Mouse (Mus musculus) lung, embryonic 14.5 days (tissue): ENCODE measurements around the gene Gm48551. TPM values are rescaled to one million over a fixed set of nuclear protein-coding genes. Genes with fewer than 3 reads are reported as not detected.

Source experiments
- ATAC-seq: fragments of 200-750 bp; cut with Nextera tagmentation; 2 replicates; pipeline ENCODE4 v1.8.0; 2017; ENCODE audit warnings: mild to moderate bottlenecking, moderate TSS enrichment, moderate library complexity; ENCODE audit not compliant: insufficient read depth
- DNase-seq: peaks from one replicate; pipeline ENCODE4 v3.0.0-alpha.2; 2015
- H3K27ac ChIP-seq: fragments of 300-500 bp; sonication (generic); 2 replicates; pipeline ENCODE4 v1.5.1; 2014; ENCODE audit warnings: low read depth, mild to moderate bottlenecking, moderate library complexity
- H3K27me3 ChIP-seq: fragments of 300-500 bp; sonication (generic); 2 replicates; pipeline ENCODE4 v1.6.1; 2014; ENCODE audit warnings: low read length, control low read depth; ENCODE audit not compliant: insufficient read depth
- H3K36me3 ChIP-seq: fragments of 300-500 bp; sonication (generic); 2 replicates; pipeline ENCODE4 v1.6.1; 2014; ENCODE audit warnings: control low read depth; ENCODE audit not compliant: insufficient read depth
- H3K4me1 ChIP-seq: fragments of 300-500 bp; sonication (generic); 2 replicates; pipeline ENCODE4 v1.6.1; 2014; ENCODE audit warnings: antibody characterized with exemption, control low read depth; ENCODE audit not compliant: insufficient read depth
- H3K4me2 ChIP-seq: fragments of 300-500 bp; sonication (generic); 2 replicates; pipeline ENCODE4 v1.6.1; 2014; ENCODE audit warnings: mild to moderate bottlenecking
- H3K4me3 ChIP-seq: fragments of 300-500 bp; sonication (generic); 2 replicates; pipeline ENCODE4 v1.5.1; 2014; ENCODE audit warnings: low read depth, low read length
- H3K9ac ChIP-seq: fragments of 300-500 bp; sonication (generic); 2 replicates; pipeline ENCODE4 v1.6.1; 2014
- H3K9me3 ChIP-seq: fragments of 300-500 bp; sonication (generic); 2 replicates; pipeline ENCODE4 v1.6.1; 2016; ENCODE audit warnings: low read depth, low read length, control low read depth
- CTCF ChIP-seq: IDR thresholded peaks from 2 replicates; pipeline ENCODE4 v1.5.1; 2016; ENCODE audit warnings: antibody characterized with exemption, low read depth
- WGBS: fragments of 180-500 bp; shearing (Covaris S2); extraction: QIAGEN DNeasy Blood & Tissue Kit; methylation state at CpG from one replicate; pipeline ENCODE4 v1.1.7; 2014; 5-methylcytosine and 5-hydroxymethylcytosine counted together
- polyA plus RNA-seq: library from polyadenylated mRNA; unstranded; fragments of >200 nt; fragmentation: Nextera tagmentation; extraction: Ambion mirVana; gene quantifications from 2 replicates; pipeline ENCODE4 v1.2.1, GENCODE M21; 2014

Gene Gm48551
- polyA plus RNA-seq, 1 experiment from 2014 or later: 3.8 TPM

DNA sequence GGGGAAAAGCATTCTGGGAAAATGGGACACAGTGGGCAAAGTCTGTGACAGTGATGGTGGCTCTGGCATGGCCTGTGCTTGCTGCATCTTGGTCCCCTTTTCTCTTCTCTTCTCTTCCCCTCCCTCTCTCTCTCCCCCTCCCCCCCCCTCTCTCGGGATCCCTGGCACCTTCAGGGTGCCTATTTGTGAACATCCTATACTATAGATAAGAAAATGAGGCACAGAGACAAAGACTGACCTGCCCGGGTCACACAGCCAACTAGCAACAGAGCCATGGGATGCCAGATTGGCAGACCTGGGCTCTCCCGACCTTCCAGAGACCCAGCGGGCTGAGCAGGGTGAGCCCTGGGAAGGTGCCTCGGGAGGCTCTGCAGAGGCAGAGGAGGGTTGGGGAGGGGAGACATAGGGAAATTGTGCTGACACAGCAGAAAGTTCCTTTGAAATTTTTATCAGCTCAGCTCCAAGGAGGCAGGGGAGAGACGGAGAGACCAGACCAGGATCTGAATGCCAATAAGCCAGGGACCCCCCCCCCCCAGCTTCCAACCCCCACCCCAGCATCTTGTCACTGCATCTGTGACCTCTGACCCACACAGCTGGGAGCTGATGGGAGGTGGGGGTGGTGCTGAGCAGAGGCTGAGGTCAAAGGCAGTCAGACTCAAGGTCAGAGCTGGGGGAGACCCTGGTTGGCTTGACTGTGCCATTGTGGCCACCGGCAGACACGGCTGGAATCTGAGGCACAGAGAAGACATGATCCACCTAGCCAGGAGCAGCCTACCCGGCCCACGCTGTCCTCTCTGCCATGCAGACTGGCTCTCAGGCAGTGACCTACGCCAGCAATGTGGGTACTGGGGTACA lies 34.2 kb downstream of the Gm48551 start:
- H3K4me1 ChIP-seq: peaks cover 34% of the 10 kb centered on the region
- H3K9ac ChIP-seq: no peak overlapping the region
- no peak overlapping the region for H3K4me2 ChIP-seq
- H3K4me3 ChIP-seq: no peak overlapping the region
- TF ChIP-seq CTCF: no peak
- H3K36me3 ChIP-seq: peaks cover 24% of the 10 kb centered on the region
- no peak overlapping the region for H3K27ac ChIP-seq
- WGBS: 57% methylated on average over 11 of the region's 11 CpGs
- H3K9me3 ChIP-seq: no peaks in the 10 kb centered on the region
- no peak for ATAC-seq
- H3K27me3 ChIP-seq: no peaks in the 10 kb centered on the region
- DNase-seq: no peak

DNA sequence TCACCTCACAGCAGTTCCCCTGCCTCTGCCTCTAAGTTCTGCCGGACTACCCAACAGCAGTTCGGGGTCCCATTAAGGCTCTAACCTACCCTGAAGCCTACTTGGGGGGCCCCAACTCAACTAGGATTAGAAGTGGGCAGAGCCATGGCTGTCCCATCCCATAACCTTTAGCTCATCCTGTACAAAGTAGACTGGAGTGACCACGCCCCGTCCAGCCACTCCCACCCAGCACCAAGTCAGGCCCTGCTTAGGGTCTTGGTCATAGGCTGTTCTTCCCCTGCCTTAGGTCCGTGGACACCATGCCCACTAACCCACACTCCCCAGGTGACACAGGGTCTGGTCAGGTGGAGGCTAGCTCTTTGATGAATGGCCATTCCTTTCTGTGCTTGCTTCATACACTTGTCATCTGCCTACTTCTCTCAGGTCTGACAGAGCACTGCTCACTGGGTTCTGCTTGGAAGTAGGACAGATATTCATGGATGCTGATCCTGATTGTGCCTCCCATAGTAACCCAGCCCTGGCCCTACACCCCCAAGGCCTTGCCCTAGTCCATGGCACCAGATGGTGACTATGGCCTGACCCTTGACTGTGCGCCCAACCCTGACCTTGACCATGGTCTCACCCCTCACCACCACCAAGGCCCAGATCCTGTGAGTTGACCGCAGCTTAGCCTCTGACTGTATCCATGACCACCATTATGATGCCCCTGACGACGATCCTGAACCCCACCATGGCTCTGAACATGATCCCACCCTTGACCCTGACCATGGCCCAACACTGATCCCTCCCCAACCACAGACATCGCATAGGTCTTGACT lies 35.1 kb downstream of the Gm48551 start:
- DNase-seq: no peak
- no peak overlapping the region for H3K27ac ChIP-seq

DNA sequence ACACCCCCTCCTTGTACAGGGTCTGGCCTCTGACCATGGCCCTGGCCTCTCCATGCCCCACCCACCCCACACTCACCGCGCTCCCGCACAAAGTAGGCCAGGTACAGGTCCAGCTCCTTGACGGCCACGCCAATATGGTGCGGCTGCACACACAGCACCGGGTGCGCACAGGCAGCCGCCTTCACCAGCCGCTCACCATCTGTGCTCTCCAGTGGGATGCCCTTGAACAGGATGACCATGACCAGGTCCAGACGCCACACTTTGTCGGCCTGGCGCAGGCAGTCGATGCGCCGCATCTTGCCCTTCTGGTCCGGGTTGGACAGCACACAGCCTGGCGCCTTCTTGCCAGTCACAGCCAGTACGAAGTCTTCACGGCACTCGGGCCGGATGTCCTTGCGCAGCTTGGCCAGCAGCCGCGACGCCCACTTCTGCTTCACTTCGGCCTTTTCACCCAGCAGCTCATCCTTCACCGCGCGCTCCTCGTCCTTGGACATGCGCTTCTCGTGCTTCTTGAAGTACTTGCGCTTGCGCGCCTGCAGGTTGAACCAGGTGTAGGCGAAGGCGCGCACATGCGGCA lies 36.0 kb downstream of the Gm48551 start:
- Histone ChIP-seq H3K27me3 (no peaks in the 10 kb centered on the region), H3K27ac (no peak overlapping the region), H3K36me3 (peaks cover 24% of the 10 kb centered on the region), H3K4me2 (no peak overlapping the region), H3K4me3 (no peak overlapping the region), H3K9me3 (no peaks in the 10 kb centered on the region), H3K4me1 (peaks cover 21% of the 10 kb centered on the region), H3K9ac (no peak overlapping the region)
- no peak for ATAC-seq
- no peak for DNase-seq
- 73% methylated on average over 40 of the region's 40 CpGs for WGBS
- TF ChIP-seq CTCF: no peak

More for the DNA sequence above, 35.1 kb downstream of the Gm48551 start:
- Histone ChIP-seq H3K27me3 (no peaks in the 10 kb centered on the region), H3K9ac (no peak overlapping the region), H3K9me3 (no peaks in the 10 kb centered on the region), H3K4me2 (no peak overlapping the region), H3K4me3 (no peak overlapping the region), H3K4me1 (peaks cover 27% of the 10 kb centered on the region), H3K36me3 (peaks cover 24% of the 10 kb centered on the region)
- TF ChIP-seq CTCF: no peak
- ATAC-seq: no peak
- WGBS: 87% methylated on average over 10 of the region's 10 CpGs

GRCm38 (mm10) chr10:81421041-81421796 lies 37.0 kb downstream of the Gm48551 start:
- Histone ChIP-seq H3K4me3 (no peak overlapping the region), H3K27ac (no peak overlapping the region), H3K9me3 (no peaks in the 10 kb centered on the region), H3K4me1 (peaks cover 21% of the 10 kb centered on the region), H3K36me3 (peaks cover 24% of the 10 kb centered on the region), H3K4me2 (no peak overlapping the region), H3K9ac (no peak overlapping the region), H3K27me3 (no peaks in the 10 kb centered on the region)
- 74% methylated on average over 4 of the region's 4 CpGs for WGBS
- ATAC-seq (no peak), DNase-seq (no peak)
- no peak for TF ChIP-seq CTCF

DNA sequence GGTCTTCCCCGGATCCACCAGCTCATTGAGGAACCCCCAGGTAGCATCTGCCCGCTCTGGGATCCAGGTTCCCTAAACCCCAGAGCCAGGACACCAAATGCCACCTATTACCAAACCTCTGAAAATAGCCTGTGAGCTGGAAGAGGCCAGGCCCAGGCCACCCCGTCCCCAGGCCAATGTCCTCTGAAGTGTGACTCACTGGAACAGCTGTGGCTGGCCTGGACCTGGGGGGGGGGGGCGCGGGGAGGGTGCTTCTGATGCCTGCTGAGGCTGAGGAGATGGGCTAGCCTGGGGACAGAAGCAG lies 37.5 kb downstream of the Gm48551 start:
- ATAC-seq (no peak), DNase-seq (no peak)
- 78% methylated on average over 5 of the region's 5 CpGs for WGBS
- Histone ChIP-seq H3K4me1 (peaks cover 19% of the 10 kb centered on the region), H3K27me3 (no peaks in the 10 kb centered on the region), H3K9me3 (no peaks in the 10 kb centered on the region), H3K36me3 (peaks cover 24% of the 10 kb centered on the region), H3K4me2 (no peak overlapping the region), H3K27ac (no peak overlapping the region), H3K4me3 (no peak overlapping the region), H3K9ac (no peak overlapping the region)
- no peak for TF ChIP-seq CTCF

GRCm38 (mm10) chr10:81422191-81422590 lies 37.9 kb downstream of the Gm48551 start:
- no peaks in the 10 kb centered on the region; the same call in 1 of the 2 replicates for H3K27me3 ChIP-seq
- H3K4me3 ChIP-seq: no peak overlapping the region
- no peak for TF ChIP-seq CTCF
- ATAC-seq (no peak), DNase-seq (no peak)
- peaks cover 24% of the 10 kb centered on the region for H3K36me3 ChIP-seq
- no peak overlapping the region for H3K4me2 ChIP-seq
- no peak overlapping the region for H3K9ac ChIP-seq
- H3K4me1 ChIP-seq: peaks cover 15% of the 10 kb centered on the region
- WGBS: 58% methylated on average over 6 of the region's 6 CpGs
- no peaks in the 10 kb centered on the region for H3K9me3 ChIP-seq
- H3K27ac ChIP-seq: no peak overlapping the region
